Mouse (Mus musculus): Measurements from ENCODE around the gene Ptpn6.

Ptpn6 gene

GRCm38 (mm10) chr6:124738511-124739023, at the start of gene Ptpn6:
Gene Ptpn6, minus strand, starts transcription at chr6:124738714.
- DNase-seq (ENCODE audit: low read depth, low spot score) = peak; percentile 90

DNA sequence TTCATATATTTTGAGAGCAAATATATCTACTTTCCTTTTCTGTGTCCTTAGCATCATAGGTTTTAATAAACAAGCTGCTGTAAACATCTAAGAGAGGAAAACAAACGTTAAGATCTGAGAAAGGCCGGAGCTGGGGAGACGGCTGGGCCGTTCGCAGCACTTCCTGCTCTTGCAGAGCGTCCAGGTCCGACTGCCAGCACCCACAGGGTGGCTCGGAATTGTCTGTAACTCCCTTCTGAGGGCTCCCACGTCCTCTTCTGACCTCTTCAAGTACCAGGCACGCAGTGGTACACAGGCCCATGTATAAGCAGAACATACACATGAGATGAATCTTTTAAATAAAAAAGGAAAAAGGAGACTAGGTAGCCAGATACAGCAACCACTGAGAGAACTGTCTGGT, 49.2 kb upstream of the Ptpn6 start:
- no peak for DNase-seq (ENCODE audit: low read depth, low spot score)

DNA sequence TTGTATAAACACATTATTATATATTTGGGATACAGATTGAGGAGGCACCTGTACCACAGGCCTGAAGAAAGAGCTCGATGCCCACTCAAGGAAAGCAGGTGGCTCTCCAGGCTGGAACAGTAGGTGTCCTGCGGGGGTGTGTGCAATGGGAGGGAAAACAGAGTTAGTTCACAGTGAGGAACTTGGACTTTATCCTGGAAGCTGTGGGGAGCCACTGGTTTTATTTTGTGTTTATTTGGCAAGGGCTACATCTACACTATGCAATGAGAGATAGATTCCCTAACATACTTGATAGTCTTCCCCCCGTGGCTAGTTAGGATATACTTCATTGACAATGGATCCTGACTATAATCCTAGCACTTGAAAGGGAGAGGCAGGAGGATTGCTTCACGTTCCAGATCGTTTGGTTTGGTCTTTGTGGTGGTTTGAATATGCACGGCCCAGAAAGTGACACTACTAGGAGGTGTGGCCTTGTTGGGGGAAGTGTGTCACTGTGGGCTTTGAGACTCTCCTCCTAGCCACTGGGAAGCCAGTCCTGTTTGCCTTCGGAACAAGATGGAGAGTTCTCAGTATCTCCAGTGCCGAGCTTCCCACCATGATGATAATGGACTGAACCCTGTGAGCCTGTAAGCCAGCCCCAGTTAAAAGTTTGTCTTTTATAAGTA, 48.4 kb upstream of the Ptpn6 start:
- no peak for DNase-seq (ENCODE audit: low read depth, low spot score)

DNA sequence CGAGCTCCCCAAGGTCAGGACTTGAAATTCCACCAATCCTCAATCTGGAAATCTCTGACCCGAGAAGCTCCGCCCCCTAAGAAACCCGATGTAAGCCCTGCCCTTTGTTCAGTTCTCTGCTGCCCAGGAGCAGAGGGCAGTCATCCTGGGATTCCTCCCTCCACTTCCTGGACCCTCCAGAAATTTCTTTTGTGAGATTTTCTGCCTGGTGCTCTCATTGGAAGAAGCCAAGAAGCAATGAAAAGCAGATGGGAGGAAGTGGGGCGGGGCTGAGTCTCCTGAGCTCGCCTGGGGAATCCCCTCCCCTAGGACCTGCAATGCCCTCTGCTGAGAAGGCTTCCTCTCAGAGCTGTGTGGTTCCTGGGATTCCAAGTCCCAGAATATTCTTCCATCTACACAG, 43.9 kb upstream of the Ptpn6 start:
- DNase-seq (ENCODE audit: low read depth, low spot score) = peak; percentile 75

DNA sequence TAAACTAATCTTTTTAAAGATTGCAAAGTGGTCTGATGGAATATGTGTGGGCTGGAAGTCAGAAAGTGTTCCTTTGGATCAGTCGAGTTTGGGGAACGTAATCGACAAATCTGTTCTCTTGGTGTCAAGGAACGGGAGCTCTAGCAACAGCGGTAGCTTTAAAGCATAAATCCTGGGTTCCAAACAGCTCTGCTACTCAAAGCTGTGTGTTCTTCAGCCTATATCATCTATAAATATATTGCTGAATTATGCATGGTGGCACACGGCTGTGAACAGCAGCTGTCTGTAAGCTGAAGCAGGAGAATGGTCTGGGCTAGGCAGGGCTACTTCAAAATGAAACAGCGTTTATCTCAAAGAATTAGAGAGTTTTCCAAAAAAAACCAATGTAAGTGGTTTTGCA, 42.4 kb upstream of the Ptpn6 start:
- no peak for DNase-seq (ENCODE audit: low read depth, low spot score)

- DNase-seq (ENCODE audit: low read depth, low spot score) = no peak
These were observed 41.5 kb upstream of the Ptpn6 start for GRCm38 (mm10) chr6:124779984-124780416.

GRCm38 (mm10) chr6:124779222-124779983, 40.9 kb upstream of the Ptpn6 start, which contains the start of gene Lrrc23:
Gene Lrrc23, minus strand, starts transcription at chr6:124779727.
- DNase-seq (ENCODE audit: low read depth, low spot score) = peak; percentile 61

DNA sequence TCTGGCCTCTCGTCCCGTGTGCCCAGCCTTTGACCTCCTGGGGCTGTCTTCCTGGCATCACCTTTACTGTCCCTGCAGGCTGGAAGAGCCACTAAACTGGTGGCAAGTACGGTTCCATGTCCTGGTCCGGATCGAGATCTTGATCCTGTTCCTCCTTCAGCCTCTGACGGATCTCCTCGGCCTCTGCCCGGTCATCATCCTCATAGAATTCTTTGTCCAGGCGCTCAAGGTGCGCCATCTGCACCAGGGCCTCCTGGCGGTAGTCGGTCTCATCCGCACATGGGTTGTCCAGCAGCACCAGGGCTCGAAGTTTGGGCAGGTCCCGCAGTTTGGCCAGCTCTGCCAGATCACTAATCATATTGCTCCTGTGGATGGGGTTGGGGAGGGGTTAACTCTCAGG, 32.0 kb upstream of the Ptpn6 start:
- DNase-seq (ENCODE audit: low read depth, low spot score) = no peak

DNA sequence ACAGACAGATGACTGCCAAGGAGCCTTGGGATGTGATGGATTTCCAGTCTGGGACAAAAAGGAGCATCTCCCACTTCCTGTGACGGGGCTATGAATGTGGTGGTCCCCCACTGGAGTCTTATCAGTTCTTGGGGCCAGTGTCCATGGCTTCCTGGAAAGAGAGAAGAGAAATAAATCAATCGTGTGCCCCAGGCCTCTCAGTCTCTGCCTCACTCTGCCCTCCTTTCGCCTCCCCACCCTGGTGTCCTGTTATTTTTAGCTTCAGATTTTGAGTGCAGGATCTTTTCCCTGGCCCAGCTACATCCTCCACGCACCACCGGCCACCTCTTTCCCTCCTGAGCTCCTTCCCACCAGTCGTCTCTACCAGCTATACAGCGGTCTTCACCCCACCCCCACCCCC, 31.5 kb upstream of the Ptpn6 start:
- DNase-seq (ENCODE audit: low read depth, low spot score) = no peak

- no peak for DNase-seq (ENCODE audit: low read depth, low spot score)
These were observed 30.7 kb upstream of the Ptpn6 start, which contains the start of gene Eno2 for GRCm38 (mm10) chr6:124769101-124769765. Gene Eno2, minus strand, starts transcription at chr6:124769673.

- DNase-seq (ENCODE audit: low read depth, low spot score) = no peak
These were observed 30.2 kb upstream of the Ptpn6 start for GRCm38 (mm10) chr6:124768704-124769044.

DNA sequence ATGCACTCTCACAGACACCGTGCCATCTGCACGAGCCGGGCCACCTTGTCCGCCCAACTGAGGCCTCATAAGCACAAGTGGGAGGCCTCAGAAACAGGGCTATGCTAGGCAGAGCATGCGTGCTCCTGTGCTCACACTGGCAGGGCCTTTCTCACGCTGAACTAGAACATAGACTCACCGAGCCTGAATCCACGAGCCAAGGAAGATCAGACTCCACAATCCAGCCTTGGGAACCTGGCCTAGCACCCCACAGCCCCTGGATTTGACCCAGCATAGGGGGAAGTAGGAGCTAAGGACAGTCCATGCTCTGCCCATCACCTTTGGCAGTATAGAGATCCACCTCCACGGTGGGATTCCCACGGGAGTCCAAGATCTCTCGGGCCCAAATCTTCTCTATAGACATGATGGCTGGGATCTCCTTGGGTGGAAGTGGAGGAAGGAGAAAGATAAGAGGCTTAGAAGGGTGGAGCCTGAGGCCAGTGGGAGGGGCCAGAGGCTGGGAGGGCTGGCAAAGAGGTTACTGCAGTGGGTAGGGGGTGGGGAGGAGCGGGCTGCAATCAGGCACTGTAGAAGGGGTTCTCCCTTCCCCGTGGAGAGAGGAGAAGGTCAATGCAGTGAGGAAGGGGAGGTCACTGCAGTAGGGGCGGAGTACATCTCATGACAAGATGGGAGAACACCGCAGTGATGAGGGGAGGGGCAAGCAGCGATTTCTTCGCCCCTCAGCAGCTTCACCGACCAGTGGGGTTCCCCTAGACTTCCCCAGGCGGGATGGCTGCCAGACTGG, 29.6 kb upstream of the Ptpn6 start:
- no peak for DNase-seq (ENCODE audit: low read depth, low spot score)

DNA sequence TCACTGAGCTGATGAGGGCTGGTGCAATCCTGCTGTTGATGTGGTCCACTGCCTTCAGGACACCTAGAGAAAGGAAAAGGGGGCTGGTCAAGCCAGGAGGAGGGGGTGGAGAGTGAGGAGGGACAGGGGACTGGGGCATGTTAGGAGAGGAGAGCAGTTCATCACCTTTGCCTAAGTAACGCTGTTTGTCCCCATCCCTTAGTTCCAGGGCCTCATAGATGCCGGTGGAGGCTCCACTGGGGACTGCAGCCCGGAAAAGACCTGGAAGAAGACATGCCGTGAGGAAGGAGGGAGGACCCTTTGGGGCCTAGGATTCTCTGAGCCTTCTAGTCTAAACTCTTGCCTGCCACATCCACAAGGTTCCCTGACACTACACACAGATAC, 29.0 kb upstream of the Ptpn6 start:
- DNase-seq (ENCODE audit: low read depth, low spot score) = no peak

- no peak for DNase-seq (ENCODE audit: low read depth, low spot score)
These were observed 27.4 kb upstream of the Ptpn6 start for GRCm38 (mm10) chr6:124765951-124766350.

GRCm38 (mm10) chr6:124759259-124759658, 20.7 kb upstream of the Ptpn6 start:
- peak; percentile 91 for DNase-seq (ENCODE audit: low read depth, low spot score)

DNA sequence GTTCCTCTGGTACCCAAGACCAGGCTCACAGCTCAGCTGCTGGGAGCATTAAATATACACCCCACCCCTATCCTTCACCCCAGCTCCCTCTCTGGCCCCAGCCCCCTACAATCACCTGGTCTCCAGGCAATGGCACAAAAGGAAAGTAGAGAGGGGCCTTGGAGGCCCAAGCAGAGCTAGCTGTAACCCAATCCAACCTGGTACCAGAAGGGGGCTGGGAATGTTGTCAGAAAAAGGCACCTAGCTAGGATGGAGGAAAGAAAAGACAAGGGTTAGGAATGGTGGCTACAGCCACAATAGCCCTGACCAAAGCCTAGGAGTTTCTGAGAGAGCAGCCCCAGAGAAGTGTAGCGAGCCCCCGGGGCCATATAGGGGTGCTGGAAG, 20.3 kb upstream of the Ptpn6 start:
- DNase-seq (ENCODE audit: low read depth, low spot score) = no peak

- no peak for DNase-seq (ENCODE audit: low read depth, low spot score)
These were observed 19.7 kb upstream of the Ptpn6 start for GRCm38 (mm10) chr6:124757909-124758848.

DNA sequence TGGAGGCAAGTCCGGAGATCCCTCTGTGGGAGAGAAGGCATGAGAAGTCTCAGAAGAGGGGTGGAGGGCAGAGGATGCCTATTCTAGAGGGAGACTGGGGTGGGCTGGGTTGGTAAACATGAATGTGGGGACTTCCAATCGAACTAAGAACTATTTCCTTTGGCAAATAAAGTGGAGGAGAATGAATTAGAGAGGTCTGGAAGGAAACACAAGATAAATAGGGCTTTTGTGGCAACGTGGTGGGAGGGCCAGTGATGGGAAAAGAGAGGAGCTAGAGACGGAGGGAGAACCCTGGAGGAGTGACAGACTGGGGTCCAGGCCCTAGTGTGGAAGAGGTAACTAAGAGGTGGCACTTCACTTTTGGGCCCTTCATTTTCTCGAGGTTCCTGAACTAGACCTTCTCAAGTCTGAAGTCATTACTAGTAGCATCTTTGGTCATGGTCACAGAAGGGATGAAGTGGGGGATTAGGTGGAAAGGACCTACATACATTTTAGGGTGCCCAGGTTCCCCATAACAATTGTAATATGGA, 18.9 kb upstream of the Ptpn6 start:
- no peak for DNase-seq (ENCODE audit: low read depth, low spot score)

DNA sequence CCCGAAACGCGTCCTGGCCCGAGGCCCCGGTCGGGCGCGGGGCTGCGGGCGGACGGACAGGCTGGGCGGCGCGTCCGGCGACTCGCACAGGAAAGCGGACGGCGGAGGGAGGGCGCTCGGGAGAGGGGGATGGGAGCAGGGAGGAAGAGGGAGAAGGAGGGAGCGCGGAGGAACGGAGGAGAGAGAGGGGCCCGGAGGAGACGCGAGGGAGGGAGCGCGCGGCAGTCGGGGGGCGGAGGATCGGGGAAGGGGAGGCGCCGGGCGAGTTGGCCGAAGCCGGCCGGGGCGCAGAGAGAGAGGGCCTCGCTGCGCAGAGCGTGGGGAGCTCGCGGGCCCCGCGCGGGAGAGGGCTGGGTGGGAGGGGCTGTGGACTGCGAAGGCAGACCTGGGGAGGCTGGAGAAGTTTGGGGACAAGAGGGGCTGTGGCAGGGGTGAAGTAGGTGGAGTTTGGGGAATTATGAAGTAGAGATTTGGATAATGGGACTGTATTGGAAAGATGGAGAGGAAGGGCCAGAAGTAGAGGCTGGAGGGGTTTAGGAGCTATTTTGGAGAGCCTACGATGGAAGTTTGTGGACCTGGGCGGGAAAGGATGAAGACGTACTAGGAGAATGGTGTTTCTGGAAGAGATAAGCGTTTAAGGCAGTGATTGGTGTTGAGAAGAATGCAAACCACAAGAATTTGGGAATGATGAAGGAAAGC, 18.3 kb upstream of the Ptpn6 start:
- DNase-seq (ENCODE audit: low read depth, low spot score) = no peak
